ENCODE assay signal across 8 mouse cellular contexts in the genomic region with DNA sequence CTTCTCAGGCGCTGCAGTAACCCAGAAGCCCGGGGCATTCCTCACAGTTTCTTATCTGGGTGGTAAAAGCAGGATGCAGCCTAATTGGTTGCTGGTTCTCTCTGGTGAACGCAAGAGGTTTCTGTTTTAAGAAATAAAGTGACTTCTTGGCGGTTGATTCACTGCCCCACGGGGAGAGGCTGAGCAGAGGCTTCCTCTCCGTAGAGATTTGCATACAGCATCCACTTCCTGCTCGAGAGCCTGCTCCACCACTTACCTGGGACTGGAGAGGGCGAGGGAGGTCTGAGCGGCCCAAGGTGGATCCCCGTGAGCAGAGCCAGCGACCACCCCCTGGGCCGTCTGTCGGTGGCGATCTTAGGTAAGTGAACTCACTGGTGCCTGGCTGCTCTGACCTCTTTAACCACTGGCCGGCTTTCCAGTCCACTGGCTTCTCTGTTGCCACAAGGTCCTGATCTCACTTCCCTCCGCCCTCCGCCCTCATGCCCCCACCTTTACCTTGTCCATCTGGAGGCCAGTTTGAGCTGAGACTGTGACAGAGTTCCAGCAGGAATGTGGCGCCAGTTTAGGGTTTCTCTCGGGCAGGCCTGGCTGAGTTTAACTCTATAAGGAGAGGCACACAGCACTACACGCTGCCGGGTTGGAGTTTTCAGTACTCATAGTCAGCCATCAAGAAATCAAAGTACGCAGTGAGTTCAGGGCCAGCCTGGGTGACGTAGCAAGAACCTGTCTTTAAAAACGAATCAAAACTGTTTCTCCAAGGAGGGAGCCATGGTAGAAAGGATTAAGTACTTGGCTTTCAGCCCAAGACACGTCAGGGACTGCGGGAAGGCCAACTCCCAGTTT. TPM values are rescaled to one million over a fixed set of nuclear protein-coding genes. Genes with fewer than 3 reads are reported as not detected.
DNase-seq lines count a peak whose midpoint lies in the region; ATAC-seq and TF ChIP-seq lines count a peak whose summit lies in the region.

No protein-coding gene starts in this region.

- ATAC-seq in CD4-positive, CD25-positive, alpha-beta regulatory T cell, adult 4 months = peak; percentile 93
- 0 out of 2 replicates have a peak, but pooled peaks have one; percentile 19 for ATAC-seq in erythroid progenitor cell, adult 5-6 weeks (replicated peaks; ENCODE audit: low FRiP score, poor library complexity, severe bottlenecking)
- peak; percentile 58 for ATAC-seq in heart, postnatal 0 days (ENCODE audit: insufficient read depth, low read depth)
- ATAC-seq in megakaryocyte-erythroid progenitor cell, adult 5-6 weeks (replicated peaks; ENCODE audit: low FRiP score, low TSS enrichment, poor library complexity, severe bottlenecking) = peak; percentile 82

- TF ChIP-seq POLR2A in bone marrow macrophage, adult 2 months (IDR thresholded peaks at IDR 0.05; ENCODE audit: borderline replicate concordance, low read depth, low read length) = no peak

- peaks cover 3% of the 10 kb centered on the region; the same call in 1 of the 2 replicates for H3K4me1 ChIP-seq in bone marrow macrophage, adult 2 months (ENCODE audit: control insufficient read depth, insufficient read depth, low read length)
- peaks cover 21% of the 10 kb centered on the region for H3K4me1 ChIP-seq in heart, postnatal 0 days (ENCODE audit: control insufficient read depth, insufficient read depth)

- H3K36me3 ChIP-seq in heart, postnatal 0 days (replicated peaks; ENCODE audit: control insufficient read depth, insufficient read depth, low read length) = no peaks in the 10 kb centered on the region; the same call in 1 of the 2 replicates

- H3K9me3 ChIP-seq in heart, postnatal 0 days (replicated peaks; ENCODE audit: control insufficient read depth, low read length) = no peaks in the 10 kb centered on the region

- no peaks in the 10 kb centered on the region for H3K27me3 ChIP-seq in heart, postnatal 0 days (ENCODE audit: control insufficient read depth, insufficient read depth, low read length)

- H3K9ac ChIP-seq in heart, postnatal 0 days (replicated peaks; ENCODE audit: low read depth, low read length) = peak overlapping the region; percentile 59

- WGBS in heart, postnatal 0 days = 3% methylated on average over 26 of the region's 26 CpGs

- H3K4me2 ChIP-seq in heart, postnatal 0 days (ENCODE audit: low read depth, low read length) = peak overlapping the region; percentile 62

- no peak for TF ChIP-seq EP300 in heart, postnatal 0 days (IDR thresholded peaks at IDR 0.05; ENCODE audit: low read depth)

- TF ChIP-seq CTCF in bone marrow macrophage, adult 2 months (IDR thresholded peaks at IDR 0.05; ENCODE audit: low read depth, low read length) = no peak
- TF ChIP-seq CTCF in heart, postnatal 0 days (IDR thresholded peaks at IDR 0.05; ENCODE audit: low read depth) = no peak

- peak overlapping the region; percentile 54 for H3K4me3 ChIP-seq in bone marrow macrophage, adult 2 months (ENCODE audit: insufficient read depth, low read length)
- peak overlapping the region; percentile 47 for H3K4me3 ChIP-seq in heart, postnatal 0 days (ENCODE audit: low read depth, low read length)

- intact Hi-C loops in left cerebral cortex, postnatal 10 days (cut with DNase I) = no loop called here

- 0 out of 2 replicates have a peak overlapping the region, but pooled peaks have one; percentile 21 for H3K27ac ChIP-seq in bone marrow macrophage, adult 2 months (ENCODE audit: insufficient read depth, low read depth, low read length)
- H3K27ac ChIP-seq in heart, postnatal 0 days (ENCODE audit: low read depth) = peak overlapping the region; percentile 88

- DNase-seq in heart, postnatal 0 days (ENCODE audit: low spot score) = peak; percentile 68
- DNase-seq in kidney, postnatal 25 days = peak; percentile 86 to 95
- DNase-seq in spleen, adult 18-20 months = peak; percentile 72 to 76
- DNase-seq in left cerebral cortex, postnatal 10 days (ENCODE audit: extremely low spot score in 1 of 2, low spot score in 2 of 2) = no peak

RNA-seq across cellular contexts. Expression of gene Traf3ip2, which starts 0.5 kb away (rescaled TPM):
- 10 to 100 TPM; 35.5 to 37.9 TPM for polyA plus RNA-seq in CD4-positive, CD25-positive, alpha-beta regulatory T cell, adult 4 months (2017; shearing (Covaris generic))
- 8.8 and 11.0 TPM in 2 replicates for polyA plus RNA-seq in bone marrow macrophage, adult 2 months (2012; ENCODE audit: insufficient read depth, insufficient read length, missing spikeins)
- total RNA-seq in erythroid progenitor cell, adult 5-6 weeks (2015; ENCODE audit: low replicate concordance) = 2.9 and 3.6 TPM in 2 replicates
- 0.77 TPM in 1 of 2 replicates, not detected in the other for total RNA-seq in erythroid progenitor cell, adult 5-6 weeks (2017; ENCODE audit: low replicate concordance)
- total RNA-seq in heart, postnatal 0 days (2014; rRNA removed; ENCODE audit: low replicate concordance) = 6.4 and 9.9 TPM in 2 replicates
- polyA plus RNA-seq in heart, postnatal 0 days (2015; fragmentation: Nextera tagmentation; extraction: Ambion mirVana) = 6.3 and 6.4 TPM in 2 replicates
- 1.9 and 4.2 TPM in 2 replicates for total RNA-seq in megakaryocyte-erythroid progenitor cell, adult 5-6 weeks (2014; fragmentation: Nextera tagmentation)
- total RNA-seq in megakaryocyte-erythroid progenitor cell, adult 5-6 weeks (2017) = 0.42 and 0.80 TPM in 2 replicates
- 1 to 10 TPM in 1 of 2 experiments, under 1 TPM in 1; 0.47 to 1.2 TPM for total RNA-seq in left cerebral cortex, postnatal 10 days (2021)

Comparison
In these comparisons a context has a peak if more than half of its experiments do, and no peak if none do; other contexts are left out.
1. ATAC-seq: peak in every context shown above with its lines; median percentile 93 in CD4-positive, CD25-positive, alpha-beta regulatory T cell, adult 4 months; 82 in megakaryocyte-erythroid progenitor cell, adult 5-6 weeks; 58 in heart, postnatal 0 days; 19 in erythroid progenitor cell, adult 5-6 weeks.
2. DNase-seq: peak in heart, postnatal 0 days (single experiment), kidney, postnatal 25 days (2 of 2) and spleen, adult 18-20 months (2 of 2); none in left cerebral cortex, postnatal 10 days (0 of 2).